Comparison of ENCODE assay signal across 8 mouse cellular contexts in genomic region chr2:73213871-73214659, GRCm38 (mm10). TPM values are rescaled to one million over a fixed set of nuclear protein-coding genes. Genes with fewer than 3 reads are reported as not detected.
A peak's percentile ranks its signal among the peaks of the same experiment; 100 is the strongest.
DNase-seq lines count a peak whose midpoint lies in the region; ATAC-seq lines count a peak whose summit lies in the region.

No protein-coding gene starts in this region.

- H3K36me3 ChIP-seq in hindbrain, embryonic 12.5 days = peaks cover 3% of the 10 kb centered on the region; the same call in 1 of the 2 replicates

- peak overlapping the region; percentile 80 for H3K4me2 ChIP-seq in hindbrain, embryonic 12.5 days (replicated peaks)

- H3K4me3 ChIP-seq in hindbrain, embryonic 12.5 days = peak overlapping the region; percentile 75

- WGBS in hindbrain, embryonic 12.5 days = under 1% methylated on average over 68 of the region's 68 CpGs

- peak overlapping the region; percentile 82 for H3K9ac ChIP-seq in hindbrain, embryonic 12.5 days

- no peaks in the 10 kb centered on the region for H3K9me3 ChIP-seq in hindbrain, embryonic 12.5 days (replicated peaks)

- DNase-seq in NIH3T3 (ENCODE audit: low read depth) = peak; percentile 96
- peak; percentile 94 to 96 for DNase-seq in cerebellum, postnatal 10 days
- DNase-seq in frontal cortex, postnatal 10 days (ENCODE audit: low spot score in 2 of 2) = peak; percentile 86 to 89
- peak; percentile 89 to 93 for DNase-seq in layer of hippocampus, postnatal 14 days (ENCODE audit: low spot score in 2 of 2)
- DNase-seq in lung, postnatal 14 days = peak; percentile 92
- peak; percentile 81 for DNase-seq in retina, adult 2 months (ENCODE audit: low read depth, low spot score)
- peak; percentile 96 to 98 for DNase-seq in thymus, postnatal 36 days

- no peaks in the 10 kb centered on the region for H3K27me3 ChIP-seq in hindbrain, embryonic 12.5 days

- H3K27ac ChIP-seq in hindbrain, embryonic 12.5 days = peak overlapping the region; percentile 60; the same call in 1 of the 2 replicates

- peak; percentile 96 for ATAC-seq in hindbrain, embryonic 12.5 days (ENCODE audit: low FRiP score)

- peaks cover 11% of the 10 kb centered on the region for H3K4me1 ChIP-seq in hindbrain, embryonic 12.5 days

RNA-seq across cellular contexts. Expression of gene Ola1, which starts 4.7 kb away (rescaled TPM):
- 80.9 and 89.7 TPM in 2 replicates for polyA plus RNA-seq in hindbrain, embryonic 12.5 days (2016; fragmentation: Nextera tagmentation; extraction: Ambion mirVana)
- total RNA-seq in layer of hippocampus, postnatal 14 days (2021) = 100 to 1,000 TPM; 120 to 128 TPM

RNA-seq across cellular contexts. Expression of gene Sp9, which starts 57.7 kb away (rescaled TPM):
- polyA plus RNA-seq in hindbrain, embryonic 12.5 days (2016; fragmentation: Nextera tagmentation; extraction: Ambion mirVana) = 2.1 and 2.9 TPM in 2 replicates
- total RNA-seq in layer of hippocampus, postnatal 14 days (2021) = 1 to 10 TPM; 4.6 to 4.8 TPM

Comparison
In these comparisons a context has a peak if more than half of its experiments do, and no peak if none do; other contexts are left out.
1. Peak in every context shown above with its lines: DNase-seq, ATAC-seq, H3K4me3 ChIP-seq and H3K27ac ChIP-seq.